Mouse (Mus musculus) neural tube, embryonic 12.5 days (tissue): ENCODE results near the gene Cytip. TPM values are rescaled to one million over a fixed set of nuclear protein-coding genes. Genes with fewer than 3 reads are reported as not detected.

ENCODE experiments used
- ATAC-seq: fragments of 200-750 bp; cut with Nextera tagmentation; 2 replicates; pipeline ENCODE4 v1.8.0; 2017; ENCODE audit warnings: low read depth, mild to moderate bottlenecking, moderate TSS enrichment, moderate library complexity; ENCODE audit not compliant: low FRiP score
- H3K27ac ChIP-seq: fragments of 300-500 bp; sonication (generic); 2 replicates; pipeline ENCODE4 v1.5.1; 2016
- H3K27me3 ChIP-seq: fragments of 300-500 bp; sonication (generic); replicated peaks from 2 replicates; pipeline ENCODE4 v1.6.1; 2016; ENCODE audit warnings: mild to moderate bottlenecking
- H3K36me3 ChIP-seq: fragments of 300-500 bp; sonication (generic); 2 replicates; pipeline ENCODE4 v1.6.1; 2016; ENCODE audit warnings: mild to moderate bottlenecking
- H3K4me1 ChIP-seq: fragments of 300-500 bp; sonication (generic); 2 replicates; pipeline ENCODE4 v1.6.1; 2016
- H3K4me2 ChIP-seq: fragments of 300-500 bp; sonication (generic); replicated peaks from 2 replicates; pipeline ENCODE4 v1.6.1; 2016; ENCODE audit warnings: mild to moderate bottlenecking
- H3K4me3 ChIP-seq: fragments of 300-500 bp; sonication (generic); 2 replicates; pipeline ENCODE4 v1.5.1; 2016
- H3K9ac ChIP-seq: fragments of 300-500 bp; sonication (generic); 2 replicates; pipeline ENCODE4 v1.6.1; 2016; ENCODE audit warnings: mild to moderate bottlenecking
- H3K9me3 ChIP-seq: fragments of 300-500 bp; sonication (generic); 2 replicates; pipeline ENCODE4 v1.6.1; 2016; ENCODE audit warnings: mild to moderate bottlenecking
- WGBS: fragments of 180-500 bp; shearing (Covaris S2); methylation state at CpG from one replicate; pipeline ENCODE4 v1.1.7; 2016; 5-methylcytosine and 5-hydroxymethylcytosine counted together
- polyA plus RNA-seq: library from polyadenylated mRNA; unstranded; fragments of >200 nt; fragmentation: Nextera tagmentation; extraction: Ambion mirVana; gene quantifications from 2 replicates; pipeline ENCODE4 v1.2.1, GENCODE M21; 2016

Cytip gene
- polyA plus RNA-seq, 1 experiment from 2014 or later: 0.42 TPM

DNA sequence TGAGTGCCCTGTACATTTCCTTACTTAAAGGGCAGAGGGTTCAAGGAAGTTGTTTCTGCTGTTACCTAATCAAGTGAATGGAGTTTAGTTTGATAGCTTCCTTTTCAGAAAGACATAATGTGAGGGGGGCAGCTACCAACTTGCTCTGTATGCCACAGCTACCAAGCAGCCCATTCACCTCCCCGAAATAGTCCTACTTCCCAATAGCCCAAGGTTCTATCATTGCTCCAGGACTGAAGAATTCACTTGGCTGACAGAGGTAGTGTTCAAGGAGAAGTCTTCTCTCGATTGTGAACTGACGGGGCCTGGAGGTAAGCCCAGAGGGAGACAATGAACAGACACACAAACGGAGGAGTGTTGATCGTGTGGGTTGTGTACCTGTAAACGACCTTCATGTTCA lies 36.2 kb downstream of the Cytip start:
- 87% methylated on average over 6 of the region's 6 CpGs for WGBS
- no peak overlapping the region for H3K4me3 ChIP-seq
- H3K27me3 ChIP-seq: no peaks in the 10 kb centered on the region

DNA sequence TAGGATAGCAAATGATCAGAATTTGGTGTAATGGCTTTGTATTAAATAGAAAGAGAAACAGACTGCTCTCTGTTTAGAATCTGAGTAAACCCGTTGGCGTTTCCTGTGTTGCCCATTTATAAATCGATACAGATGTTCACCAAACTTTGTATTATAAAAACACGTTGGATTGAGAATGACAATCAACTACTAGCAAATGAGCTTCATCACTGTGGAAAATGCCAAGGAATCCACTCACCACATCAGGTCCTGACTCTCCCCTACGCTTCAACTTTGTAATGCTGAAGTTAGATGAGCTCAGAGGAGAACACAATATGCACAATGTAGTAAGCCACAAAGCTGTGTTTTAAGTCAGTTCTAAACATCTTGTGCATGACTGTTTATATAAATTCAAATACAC lies 36.8 kb downstream of the Cytip start:
- Histone ChIP-seq H3K27me3 (no peaks in the 10 kb centered on the region), H3K4me3 (no peak overlapping the region), H3K36me3 (no peaks in the 10 kb centered on the region), H3K9ac (no peak overlapping the region), H3K4me1 (no peaks in the 10 kb centered on the region), H3K9me3 (no peaks in the 10 kb centered on the region), H3K4me2 (no peak overlapping the region), H3K27ac (no peak overlapping the region)
- 92% methylated on average over 5 of the region's 5 CpGs for WGBS
- no peak for ATAC-seq

More for the DNA sequence above, 36.2 kb downstream of the Cytip start:
- H3K27ac ChIP-seq: no peak overlapping the region
- no peak overlapping the region for H3K4me2 ChIP-seq
- no peak for ATAC-seq
- no peaks in the 10 kb centered on the region for H3K36me3 ChIP-seq
- H3K4me1 ChIP-seq: no peaks in the 10 kb centered on the region
- H3K9me3 ChIP-seq: no peaks in the 10 kb centered on the region
- H3K9ac ChIP-seq: no peak overlapping the region

DNA sequence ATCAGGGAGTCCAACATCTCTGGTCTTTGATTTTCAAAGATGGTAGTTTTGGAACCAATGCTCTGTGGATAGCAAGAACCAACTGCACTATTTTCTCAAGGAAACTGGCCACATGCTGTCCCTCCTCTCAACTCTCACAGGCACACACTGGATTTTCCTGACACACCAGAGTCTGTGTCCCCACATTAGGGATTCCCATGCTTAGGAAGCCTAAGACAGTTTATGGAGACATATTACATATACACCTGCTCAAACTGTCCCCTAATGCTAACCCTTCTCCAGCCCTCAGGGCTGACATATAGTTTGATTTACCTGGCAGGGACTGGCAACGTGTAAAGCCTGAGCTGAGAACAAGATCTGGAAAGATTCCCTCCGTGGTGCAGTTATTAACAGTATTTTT lies 37.2 kb downstream of the Cytip start:
- H3K4me2 ChIP-seq: no peak overlapping the region
- no peak overlapping the region for H3K27ac ChIP-seq
- 85% methylated on average over 2 of the region's 2 CpGs for WGBS
- no peaks in the 10 kb centered on the region for H3K36me3 ChIP-seq
- no peaks in the 10 kb centered on the region for H3K4me1 ChIP-seq
- H3K27me3 ChIP-seq: no peaks in the 10 kb centered on the region
- no peak for ATAC-seq
- no peak overlapping the region for H3K9ac ChIP-seq
- no peaks in the 10 kb centered on the region for H3K9me3 ChIP-seq
- no peak overlapping the region for H3K4me3 ChIP-seq

DNA sequence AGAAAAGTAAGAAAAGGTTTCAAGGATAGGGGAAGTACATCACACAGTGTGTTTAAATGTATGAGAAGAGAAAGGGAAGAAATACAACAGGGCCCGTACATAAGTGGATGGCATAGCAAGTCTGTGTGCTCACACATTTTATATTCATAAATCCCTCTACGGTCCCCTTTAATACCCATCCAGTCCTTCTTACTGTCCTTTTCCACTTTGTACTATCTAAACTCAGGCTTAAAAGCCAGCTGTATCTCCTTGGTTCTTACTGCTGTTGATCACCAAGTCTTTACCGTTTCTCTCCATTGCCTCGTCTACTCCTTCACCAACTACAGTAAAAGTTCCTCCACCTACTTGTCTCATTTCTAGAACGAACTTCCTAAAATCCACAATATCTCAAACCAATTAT lies 37.9 kb downstream of the Cytip start:
- H3K36me3 ChIP-seq: no peaks in the 10 kb centered on the region
- ATAC-seq: no peak
- no peaks in the 10 kb centered on the region for H3K4me1 ChIP-seq
- H3K4me3 ChIP-seq: no peak overlapping the region
- H3K4me2 ChIP-seq: no peak overlapping the region
- H3K9ac ChIP-seq: no peak overlapping the region
- H3K27me3 ChIP-seq: no peaks in the 10 kb centered on the region
- no peak overlapping the region for H3K27ac ChIP-seq
- H3K9me3 ChIP-seq: no peaks in the 10 kb centered on the region
- 95% methylated on average over 5 of the region's 5 CpGs for WGBS

DNA sequence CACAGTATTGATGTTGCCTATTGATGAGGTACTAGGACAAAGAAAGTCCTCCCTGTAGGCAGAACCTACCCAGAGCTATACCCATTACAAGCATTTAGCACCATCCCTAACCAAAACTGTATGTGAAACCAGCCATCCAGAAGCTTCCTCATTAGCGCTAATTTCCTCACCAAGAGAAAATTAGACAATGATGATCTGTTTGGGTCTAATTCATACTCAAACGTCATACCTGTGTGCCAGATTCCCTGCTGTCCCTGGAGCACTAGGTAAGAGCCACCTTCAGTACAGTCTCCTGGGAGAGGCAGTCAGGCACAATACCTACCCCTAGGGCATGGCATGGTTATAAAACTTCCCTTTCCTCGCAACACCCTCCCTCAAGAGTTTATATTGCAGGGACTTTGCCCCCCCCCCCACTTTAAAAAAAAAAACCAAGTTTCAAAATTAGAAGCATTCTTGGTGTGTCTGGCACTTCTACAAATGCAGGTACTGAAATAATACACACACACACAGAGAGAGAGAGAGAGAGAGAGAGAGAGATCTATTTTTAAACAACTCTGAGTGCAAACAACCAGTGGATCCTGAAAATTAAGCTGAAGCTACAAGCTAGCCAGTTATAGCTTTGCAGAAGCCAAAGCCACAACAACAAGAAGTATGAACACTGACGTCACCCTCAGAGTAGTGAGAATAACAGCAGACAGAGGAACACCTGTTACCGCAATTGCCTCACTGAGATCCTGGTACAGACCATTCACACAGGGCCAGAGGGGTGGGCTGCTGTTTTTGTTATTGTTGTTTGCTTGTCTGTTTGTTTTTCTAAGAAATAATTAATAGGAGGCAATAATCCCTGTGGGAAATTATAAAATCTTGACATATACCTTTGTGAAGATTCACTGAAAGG lies 38.6 kb downstream of the Cytip start:
- H3K4me1 ChIP-seq: no peaks in the 10 kb centered on the region
- ATAC-seq: no peak
- 78% methylated on average over 5 of the region's 5 CpGs for WGBS
- H3K27me3 ChIP-seq: no peaks in the 10 kb centered on the region
- no peak overlapping the region for H3K4me2 ChIP-seq
- H3K9ac ChIP-seq: no peak overlapping the region
- no peak overlapping the region for H3K27ac ChIP-seq
- H3K4me3 ChIP-seq: no peak overlapping the region
- H3K9me3 ChIP-seq: no peaks in the 10 kb centered on the region
- H3K36me3 ChIP-seq: no peaks in the 10 kb centered on the region

DNA sequence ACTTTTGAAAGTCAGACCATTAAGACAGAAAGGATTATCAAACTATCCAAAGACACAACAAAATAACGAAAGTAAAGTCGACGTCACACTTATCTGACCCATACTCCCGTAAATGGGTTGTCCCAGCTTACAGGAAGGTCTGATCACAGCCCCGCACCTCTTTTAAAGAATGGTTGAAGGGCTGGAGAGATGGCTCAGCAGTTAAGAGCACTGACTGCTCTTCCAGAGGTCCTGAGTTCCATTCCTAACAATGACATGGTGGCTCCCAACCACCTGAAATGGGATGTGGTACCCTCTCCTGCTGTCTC lies 39.3 kb downstream of the Cytip start:
- no peak for ATAC-seq
- no peak overlapping the region for H3K9ac ChIP-seq

DNA sequence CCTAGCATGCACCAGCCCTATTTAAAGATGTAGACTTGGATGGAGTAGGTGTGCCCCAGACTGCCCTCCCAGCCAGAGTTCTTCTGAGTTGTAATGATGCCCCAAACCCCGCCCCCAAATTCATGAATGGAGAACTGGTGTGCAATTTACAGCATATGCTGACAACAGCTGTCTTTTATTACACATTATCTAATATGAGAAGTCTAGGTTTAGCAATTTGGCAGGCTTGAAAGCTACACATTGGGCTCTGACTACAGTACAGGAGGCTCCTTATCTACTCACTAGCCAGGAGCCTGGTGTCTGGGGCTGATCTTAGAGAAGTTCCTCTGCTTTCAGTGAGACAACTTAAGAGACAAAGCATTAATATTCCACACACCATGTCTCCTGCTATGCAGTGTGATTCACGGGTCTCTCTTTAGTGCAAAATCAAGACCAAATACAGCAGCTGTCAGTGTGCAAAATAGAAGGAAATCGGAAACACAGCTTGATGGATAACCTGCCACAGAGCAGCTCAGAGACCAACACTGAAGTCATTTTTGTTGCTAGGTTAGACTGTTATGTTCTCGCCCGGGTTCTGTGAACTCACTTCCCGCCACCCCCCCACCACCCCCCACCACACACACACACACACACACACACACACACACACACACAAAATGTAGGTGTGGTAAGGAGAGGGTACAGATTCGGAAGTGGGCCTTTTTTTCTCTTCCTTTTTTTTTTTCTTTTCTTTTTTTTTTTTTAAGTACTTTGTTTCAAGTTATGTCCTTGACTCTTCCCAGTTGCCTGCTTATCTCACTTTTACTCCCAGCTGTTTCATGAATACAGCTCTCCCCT lies 39.8 kb downstream of the Cytip start:
- no peaks in the 10 kb centered on the region for H3K27me3 ChIP-seq
- H3K4me1 ChIP-seq: no peaks in the 10 kb centered on the region
- no peaks in the 10 kb centered on the region for H3K36me3 ChIP-seq
- no peaks in the 10 kb centered on the region for H3K9me3 ChIP-seq
- ATAC-seq: peak; percentile 33; the same call in 1 of the 2 replicates
- H3K4me2 ChIP-seq: no peak overlapping the region
- H3K27ac ChIP-seq: no peak overlapping the region
- H3K4me3 ChIP-seq: no peak overlapping the region
- WGBS: 61% methylated on average over 7 of the region's 7 CpGs
- no peak overlapping the region for H3K9ac ChIP-seq

More for the DNA sequence above, 39.3 kb downstream of the Cytip start:
- 93% methylated on average over 5 of the region's 5 CpGs for WGBS
- H3K27ac ChIP-seq: no peak overlapping the region
- H3K9me3 ChIP-seq: no peaks in the 10 kb centered on the region
- H3K36me3 ChIP-seq: no peaks in the 10 kb centered on the region
- no peak overlapping the region for H3K4me3 ChIP-seq
- no peak overlapping the region for H3K4me2 ChIP-seq
- no peaks in the 10 kb centered on the region for H3K27me3 ChIP-seq
- H3K4me1 ChIP-seq: no peaks in the 10 kb centered on the region

DNA sequence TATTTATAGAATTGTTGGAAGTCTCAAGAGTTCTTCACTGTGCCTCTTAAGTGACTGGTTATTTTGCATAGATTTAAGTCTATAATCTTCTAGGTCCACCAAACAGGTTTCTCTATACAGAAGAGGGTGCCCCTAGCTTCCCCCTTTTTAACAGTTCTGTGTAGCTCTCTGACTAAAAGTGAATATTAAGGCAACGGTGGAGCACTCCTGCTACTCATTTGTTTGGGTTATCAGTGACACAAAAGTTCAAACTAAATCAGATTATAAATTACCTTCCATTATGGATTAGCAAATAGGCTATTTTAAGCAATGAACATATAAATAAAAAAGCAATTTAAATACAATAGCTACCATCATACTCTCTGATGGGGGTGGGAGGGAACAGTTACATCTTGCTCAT lies 40.8 kb downstream of the Cytip start:
- Histone ChIP-seq H3K4me1 (no peaks in the 10 kb centered on the region), H3K4me3 (no peak overlapping the region), H3K9me3 (no peaks in the 10 kb centered on the region), H3K36me3 (no peaks in the 10 kb centered on the region), H3K4me2 (no peak overlapping the region), H3K9ac (no peak overlapping the region), H3K27me3 (no peaks in the 10 kb centered on the region), H3K27ac (no peak overlapping the region)
- 86% methylated on average over 1 of the region's 1 CpGs for WGBS
- no peak for ATAC-seq

DNA sequence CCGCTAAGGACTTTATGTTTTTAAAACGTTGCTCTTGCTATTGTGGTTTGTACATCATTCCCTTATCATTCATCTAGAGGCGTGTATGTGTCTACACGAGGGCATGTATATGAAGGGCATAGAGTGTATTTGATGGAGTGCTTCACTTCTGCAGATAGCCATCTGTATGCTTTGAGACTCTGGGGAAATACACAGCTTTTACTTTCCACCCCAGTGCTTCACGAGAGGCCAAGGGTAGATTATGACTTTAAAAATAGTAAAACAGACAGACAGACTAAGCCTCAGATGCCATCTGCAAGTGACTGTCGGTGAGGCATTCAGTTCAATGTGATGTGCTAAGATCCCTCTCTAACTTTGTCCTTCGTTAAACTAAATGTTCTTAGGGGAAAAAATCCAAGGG lies 41.6 kb downstream of the Cytip start:
- H3K27me3 ChIP-seq: no peaks in the 10 kb centered on the region
- H3K4me1 ChIP-seq: no peaks in the 10 kb centered on the region
- H3K36me3 ChIP-seq: no peaks in the 10 kb centered on the region
- no peak overlapping the region for H3K4me2 ChIP-seq
- no peak overlapping the region for H3K27ac ChIP-seq
- no peak overlapping the region for H3K9ac ChIP-seq
- H3K9me3 ChIP-seq: no peaks in the 10 kb centered on the region
- no peak for ATAC-seq
- H3K4me3 ChIP-seq: no peak overlapping the region
- 82% methylated on average over 7 of the region's 7 CpGs for WGBS

DNA sequence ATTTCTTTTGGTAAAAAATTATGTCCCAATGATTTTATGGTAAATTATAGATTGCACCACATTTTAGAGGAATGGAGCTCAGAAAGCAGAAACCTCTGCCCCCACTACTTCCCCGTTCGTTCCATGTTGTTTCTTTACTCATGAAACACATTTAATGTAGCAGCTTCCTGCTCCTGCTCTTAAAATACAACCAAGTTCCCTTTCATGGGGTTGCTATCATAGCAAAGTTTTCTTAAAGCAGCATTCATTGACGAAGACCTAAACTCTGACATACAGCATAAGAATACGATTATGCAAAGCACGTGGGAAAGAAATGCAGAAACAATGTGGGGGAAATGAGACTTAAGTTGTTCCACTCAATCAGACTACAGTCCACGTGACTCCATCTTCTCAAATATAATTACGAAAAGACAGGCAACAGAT lies 45.3 kb downstream of the Cytip start:
- Histone ChIP-seq H3K36me3 (no peaks in the 10 kb centered on the region), H3K27ac (no peak overlapping the region), H3K9me3 (no peaks in the 10 kb centered on the region), H3K9ac (no peak overlapping the region), H3K27me3 (no peaks in the 10 kb centered on the region), H3K4me1 (no peaks in the 10 kb centered on the region), H3K4me3 (no peak overlapping the region), H3K4me2 (no peak overlapping the region)
- WGBS: 86% methylated on average over 7 of the region's 7 CpGs
- no peak for ATAC-seq

DNA sequence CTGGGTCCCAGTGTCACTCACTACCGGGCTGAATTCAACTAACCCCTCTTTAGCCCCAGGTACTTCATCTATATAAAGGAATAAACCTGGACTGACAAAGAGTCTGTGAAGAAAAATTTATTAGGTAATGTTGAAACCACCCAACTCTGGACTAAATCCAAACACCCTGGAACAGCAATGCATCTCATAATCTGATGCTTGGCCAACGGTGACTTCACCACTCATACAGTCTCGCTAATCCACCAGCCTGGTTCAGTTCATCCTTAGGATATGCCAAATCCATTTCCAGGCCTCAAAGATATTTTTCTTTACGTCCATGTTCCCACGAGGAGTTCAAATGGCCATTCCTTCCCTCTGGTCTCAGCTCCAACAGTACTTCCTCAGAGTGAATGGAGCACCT lies 48.8 kb downstream of the Cytip start:
- Histone ChIP-seq H3K4me3 (no peak overlapping the region), H3K36me3 (no peaks in the 10 kb centered on the region), H3K27ac (no peak overlapping the region), H3K9ac (no peak overlapping the region), H3K27me3 (no peaks in the 10 kb centered on the region), H3K4me2 (no peak overlapping the region), H3K9me3 (no peaks in the 10 kb centered on the region), H3K4me1 (no peaks in the 10 kb centered on the region)
- WGBS: 92% methylated on average over 5 of the region's 5 CpGs
- ATAC-seq: no peak

DNA sequence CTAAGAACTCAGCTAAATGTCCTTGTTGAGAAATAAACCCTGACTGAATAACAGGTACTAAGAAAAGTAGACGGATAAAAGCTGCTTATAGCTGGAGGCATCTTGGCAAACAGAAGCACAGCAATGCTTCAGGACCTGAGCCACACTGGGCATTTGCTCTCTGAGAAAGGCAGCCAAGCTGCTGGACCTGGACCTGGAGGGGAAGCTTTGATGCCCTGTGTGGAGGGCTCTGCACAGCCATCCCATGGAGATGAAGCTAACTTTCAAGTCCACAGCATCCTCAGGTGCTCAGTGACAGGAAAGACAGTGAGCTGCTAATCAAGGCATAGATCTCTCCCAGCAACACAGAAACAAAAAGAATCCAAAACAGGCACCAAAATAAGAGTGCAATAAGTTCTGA lies 54.8 kb downstream of the Cytip start:
- no peaks in the 10 kb centered on the region for H3K4me1 ChIP-seq
- H3K27me3 ChIP-seq: no peaks in the 10 kb centered on the region
- 79% methylated on average over 1 of the region's 1 CpGs for WGBS

More for the DNA sequence above, 54.8 kb downstream of the Cytip start:
- no peak overlapping the region for H3K4me2 ChIP-seq
- no peak overlapping the region for H3K4me3 ChIP-seq
- H3K9ac ChIP-seq: no peak overlapping the region
- H3K36me3 ChIP-seq: no peaks in the 10 kb centered on the region
- H3K27ac ChIP-seq: no peak overlapping the region
- H3K9me3 ChIP-seq: no peaks in the 10 kb centered on the region
- ATAC-seq: no peak
